Mouse (Mus musculus) brain, embryonic 14.5 days (tissue): ENCODE results near the gene Rpl36a-ps1.

Source experiments
- CTCF ChIP-seq: fragments of 200-500 bp; IDR thresholded peaks from 2 replicates; pipeline ENCODE4 v1.5.1; 2012; ENCODE audit warnings: inconsistent platforms, mild to moderate bottlenecking, moderate library complexity, borderline replicate concordance; ENCODE audit not compliant: insufficient read depth, insufficient read length; ENCODE audit errors: extremely low read depth
- POLR2A ChIP-seq: fragments of 200-500 bp; IDR thresholded peaks from 2 replicates; pipeline ENCODE4 v1.6.1; 2012; ENCODE audit warnings: mild to moderate bottlenecking, inconsistent platforms, borderline replicate concordance; ENCODE audit not compliant: poor library complexity, insufficient read depth, insufficient read length, severe bottlenecking; ENCODE audit errors: extremely low read depth

DNA sequence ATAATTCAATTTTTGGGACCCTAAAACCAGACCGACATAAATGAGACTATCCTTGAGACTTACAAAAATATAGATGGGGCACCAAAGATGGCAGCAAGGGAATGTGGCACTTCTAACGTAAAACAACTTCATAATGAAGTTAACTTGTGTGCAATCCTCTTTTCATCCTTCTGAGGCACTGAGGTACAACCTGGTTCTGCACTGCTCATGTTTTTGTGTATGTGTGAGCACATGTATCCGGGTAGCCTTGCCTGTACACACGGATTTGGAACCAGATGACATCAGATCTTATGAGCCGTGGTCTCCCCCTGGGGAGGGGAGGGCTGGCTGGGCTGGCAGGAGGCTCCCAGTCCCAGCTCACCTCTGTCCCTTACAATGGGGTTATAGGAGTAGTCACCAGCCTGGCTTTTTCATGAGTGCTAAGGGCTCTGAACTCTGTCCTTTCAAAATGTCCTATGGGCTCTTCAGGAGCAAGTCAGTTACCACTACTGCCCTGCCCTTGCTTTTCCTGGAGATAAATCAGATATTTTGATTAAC, 37.3 kb upstream of the Rpl36a-ps1 start:
- TF ChIP-seq POLR2A = no peak
- TF ChIP-seq CTCF = no peak
